Mouse (Mus musculus): ENCODE data around the gene Larp6.

The Larp6 gene

GRCm38 (mm10) chr9:60715828-60716227 is 3.0 kb downstream of the Larp6 start:
- DNase-seq = peak; percentile 26

- DNase-seq = peak; percentile 57
Measured at GRCm38 (mm10) chr9:60718284-60718683, 5.5 kb downstream of the Larp6 start.

- DNase-seq = no peak
Measured at GRCm38 (mm10) chr9:60719687-60720086, 6.9 kb downstream of the Larp6 start.

GRCm38 (mm10) chr9:60724968-60725367 is 12.2 kb downstream of the Larp6 start:
- DNase-seq = no peak

GRCm38 (mm10) chr9:60734321-60734720 is 21.5 kb downstream of the Larp6 start:
- no peak for DNase-seq

- no peak for DNase-seq
Measured at GRCm38 (mm10) chr9:60739126-60739525, 26.3 kb downstream of the Larp6 start.

- DNase-seq = no peak
Measured at GRCm38 (mm10) chr9:60741436-60741835, 28.6 kb downstream of the Larp6 start.

GRCm38 (mm10) chr9:60742516-60742915 is 29.7 kb downstream of the Larp6 start:
- DNase-seq = no peak

GRCm38 (mm10) chr9:60743180-60743900 is 30.6 kb downstream of the Larp6 start:
- DNase-seq = peak; percentile 63

- peak; percentile 60 for DNase-seq
Measured at GRCm38 (mm10) chr9:60744171-60744969, 31.6 kb downstream of the Larp6 start.

- no peak for DNase-seq
Measured at GRCm38 (mm10) chr9:60744971-60745370, 32.2 kb downstream of the Larp6 start.

GRCm38 (mm10) chr9:60746561-60746960 is 33.8 kb downstream of the Larp6 start:
- DNase-seq = no peak

GRCm38 (mm10) chr9:60747672-60748071 is 34.9 kb downstream of the Larp6 start:
- no peak for DNase-seq

- no peak for DNase-seq
Measured at GRCm38 (mm10) chr9:60748191-60748590, 35.4 kb downstream of the Larp6 start.

- no peak for DNase-seq
Measured at GRCm38 (mm10) chr9:60749105-60749504, 36.3 kb downstream of the Larp6 start.

- no peak for DNase-seq
Measured at GRCm38 (mm10) chr9:60751098-60751497, 38.3 kb downstream of the Larp6 start.

GRCm38 (mm10) chr9:60751971-60752370 is 39.2 kb downstream of the Larp6 start:
- no peak for DNase-seq

- DNase-seq = no peak
Measured at GRCm38 (mm10) chr9:60752636-60753035, 39.8 kb downstream of the Larp6 start.

- peak; percentile 76 for DNase-seq
Measured at GRCm38 (mm10) chr9:60756258-60756657, 43.5 kb downstream of the Larp6 start.

GRCm38 (mm10) chr9:60756866-60757740 is 44.3 kb downstream of the Larp6 start:
- no peak for DNase-seq

- peak; percentile 47 for DNase-seq
Measured at GRCm38 (mm10) chr9:60757817-60758216, 45.0 kb downstream of the Larp6 start.

GRCm38 (mm10) chr9:60759436-60760007 is 46.7 kb downstream of the Larp6 start:
- no peak for DNase-seq

GRCm38 (mm10) chr9:60765181-60765580 is 52.4 kb downstream of the Larp6 start:
- no peak for DNase-seq
